Mouse (Mus musculus) liver, postnatal 0 days (tissue): Measurements from ENCODE around the gene Zfp207. TPM values are rescaled to one million over a fixed set of nuclear protein-coding genes. Genes with fewer than 3 reads are reported as not detected.
A peak's percentile ranks its signal among the peaks of the same experiment; 100 is the strongest.

Experiments
- ATAC-seq: fragments of 200-750 bp; cut with Nextera tagmentation; 2 replicates; pipeline ENCODE4 v1.8.0; 2017; ENCODE audit warnings: mild to moderate bottlenecking, moderate library complexity
- DNase-seq: peaks from one replicate; pipeline ENCODE4 v3.0.0-alpha.2; 2016
- H3K27ac ChIP-seq: fragments of 300-500 bp; sonication (generic); 2 replicates; pipeline ENCODE4 v1.5.1; 2014; ENCODE audit warnings: antibody characterized with exemption, moderate library complexity, mild to moderate bottlenecking, low read depth
- H3K27me3 ChIP-seq: fragments of 300-500 bp; sonication (generic); 2 replicates; pipeline ENCODE4 v1.6.1; 2014; ENCODE audit warnings: low read length, control low read depth, mixed read lengths; ENCODE audit not compliant: insufficient read depth
- H3K36me3 ChIP-seq: fragments of 300-500 bp; sonication (generic); replicated peaks from 2 replicates; pipeline ENCODE4 v1.6.1; 2014; ENCODE audit warnings: mild to moderate bottlenecking, control low read depth, low read length, moderate library complexity, mixed read lengths; ENCODE audit not compliant: insufficient read depth
- H3K4me1 ChIP-seq: fragments of 300-500 bp; sonication (generic); 2 replicates; pipeline ENCODE4 v1.6.1; 2014; ENCODE audit warnings: antibody characterized with exemption, mild to moderate bottlenecking, control low read depth; ENCODE audit not compliant: insufficient read depth
- H3K4me2 ChIP-seq: fragments of 300-500 bp; sonication (generic); 2 replicates; pipeline ENCODE4 v1.6.1; 2014; ENCODE audit warnings: low read depth, mild to moderate bottlenecking, low read length, moderate library complexity, mixed read lengths
- H3K4me3 ChIP-seq: fragments of 300-500 bp; sonication (generic); 2 replicates; pipeline ENCODE4 v1.5.1; 2014; ENCODE audit warnings: low read depth, low read length
- H3K9ac ChIP-seq: fragments of 300-500 bp; sonication (generic); replicated peaks from 2 replicates; pipeline ENCODE4 v1.6.1; 2014; ENCODE audit warnings: mild to moderate bottlenecking, moderate library complexity
- H3K9me3 ChIP-seq: fragments of 300-500 bp; sonication (generic); 2 replicates; pipeline ENCODE4 v1.6.1; 2016; ENCODE audit warnings: mild to moderate bottlenecking, control low read depth, low read length, mixed read lengths
- CTCF ChIP-seq: sonication (generic); IDR thresholded peaks from 2 replicates; pipeline ENCODE4 v1.5.1; 2016; ENCODE audit warnings: antibody characterized with exemption, low read depth
- EP300 ChIP-seq: IDR thresholded peaks from 2 replicates; pipeline ENCODE4 v1.6.1; 2016; ENCODE audit warnings: antibody characterized with exemption, low read depth, mild to moderate bottlenecking
- WGBS: fragments of 180-500 bp; shearing (Covaris S2); extraction: QIAGEN DNeasy Blood & Tissue Kit; methylation state at CpG from one replicate; pipeline ENCODE4 v1.1.7; 2014; ENCODE audit not compliant: insufficient replicate concordance; 5-methylcytosine and 5-hydroxymethylcytosine counted together
- polyA plus RNA-seq: library from polyadenylated mRNA; unstranded; fragments of >200 nt; fragmentation: Nextera tagmentation; extraction: Ambion mirVana; gene quantifications from 2 replicates; pipeline ENCODE4 v1.2.1, GENCODE M21; 2015

Gene Zfp207
- 68.9 and 71.6 TPM in 2 replicates for polyA plus RNA-seq

DNA sequence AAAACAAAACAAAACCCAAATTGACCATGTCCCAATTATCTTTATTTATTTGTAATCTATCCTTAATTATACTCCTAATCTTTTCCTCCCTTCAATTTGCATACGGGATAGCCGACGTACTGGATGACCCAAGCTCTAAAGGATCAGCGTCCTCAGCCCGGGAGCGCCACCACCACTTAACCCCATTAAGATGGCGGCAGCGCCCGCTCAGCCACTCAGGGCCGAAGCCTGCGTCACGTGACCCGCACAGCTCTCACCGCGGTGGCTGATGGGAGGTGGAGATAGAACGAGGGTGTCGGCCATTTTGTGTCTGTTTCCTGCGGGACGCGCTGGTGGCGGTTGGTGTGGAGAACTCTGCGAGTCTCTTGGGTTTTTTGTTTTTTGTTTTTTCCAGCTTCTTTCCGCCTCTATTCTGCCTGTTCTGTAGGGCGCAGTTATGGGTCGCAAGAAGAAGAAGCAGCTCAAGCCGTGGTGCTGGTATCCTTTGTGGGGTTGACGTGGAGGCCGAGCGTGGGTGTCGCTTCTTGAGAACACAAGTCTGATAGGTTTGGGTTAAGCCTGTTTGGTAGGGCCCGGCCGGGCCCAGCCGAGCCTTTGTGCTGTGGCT is at the start of gene Zfp207:
TSS of gene Zfp207 (plus strand) at position 261 of the 607 bp plus-strand sequence.
- H3K4me1 ChIP-seq = peaks cover 26% of the 10 kb centered on the region
- peak; percentile 98 for DNase-seq
- peak within 1 kb of the TSS; percentile 99 for H3K4me3 ChIP-seq
- peak within 1 kb of the TSS; percentile 76 for H3K4me2 ChIP-seq
- no peaks in the 10 kb centered on the region for H3K27me3 ChIP-seq
- peaks cover 21% of the 10 kb centered on the region for H3K36me3 ChIP-seq
- no peaks in the 10 kb centered on the region for H3K9me3 ChIP-seq
- TF ChIP-seq EP300 (no peak), CTCF (0 out of 2 replicates have a peak, but pooled peaks have one; percentile 15)
- peak within 1 kb of the TSS; percentile 98 for H3K27ac ChIP-seq
- ATAC-seq = peak; percentile 94
- H3K9ac ChIP-seq = peak within 1 kb of the TSS; percentile 100
- under 1% methylated on average over 33 of the region's 33 CpGs for WGBS

DNA sequence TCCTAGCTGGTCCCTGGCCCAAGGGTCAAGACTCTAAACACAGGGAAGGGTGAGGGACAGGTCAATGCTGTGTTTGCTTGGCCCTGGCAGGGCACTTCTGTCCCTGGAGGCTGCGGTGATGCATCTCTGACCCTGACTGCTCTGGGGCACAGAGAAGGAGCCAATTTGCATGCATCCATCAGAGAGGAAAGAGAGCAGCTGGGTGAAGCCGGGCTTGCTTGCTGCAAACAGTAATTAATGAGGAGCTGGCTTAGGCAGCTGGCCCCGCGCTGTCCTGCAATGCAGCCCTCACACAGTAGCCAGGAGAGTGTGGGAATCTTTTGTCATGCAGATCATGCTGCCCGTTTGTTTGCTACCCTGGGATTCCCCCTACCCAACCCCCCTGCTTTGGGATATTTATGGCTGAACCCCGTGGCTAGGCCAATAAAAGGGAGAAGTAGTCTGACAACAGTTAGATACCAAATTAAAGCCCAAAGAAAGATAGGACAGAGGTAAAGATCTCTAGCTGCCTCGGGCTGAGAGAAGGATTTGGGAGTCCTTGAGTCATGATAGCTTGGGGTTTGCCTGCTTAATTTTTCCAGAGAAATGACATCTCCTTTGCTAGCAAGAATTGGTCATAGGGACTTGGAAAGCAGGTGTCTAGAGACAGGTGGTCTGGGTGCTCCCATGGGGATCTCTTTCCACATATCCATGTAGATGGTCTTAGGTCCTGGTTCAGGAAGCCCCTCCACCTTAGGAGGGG is 47.3 kb upstream of the Zfp207 start:
- H3K4me3 ChIP-seq = no peak overlapping the region
- no peaks in the 10 kb centered on the region for H3K36me3 ChIP-seq
- WGBS = 16% methylated on average over 7 of the region's 7 CpGs
- H3K27me3 ChIP-seq = 0 out of 2 replicates have a peak, but pooled peaks cover 5% of the 10 kb centered on the region
- H3K9me3 ChIP-seq = no peaks in the 10 kb centered on the region
- no peaks in the 10 kb centered on the region for H3K4me1 ChIP-seq
- no peak overlapping the region for H3K4me2 ChIP-seq
- no peak for ATAC-seq
- no peak overlapping the region for H3K9ac ChIP-seq
- DNase-seq = no peak
- TF ChIP-seq CTCF = no peak
- no peak for TF ChIP-seq EP300
- no peak overlapping the region for H3K27ac ChIP-seq

DNA sequence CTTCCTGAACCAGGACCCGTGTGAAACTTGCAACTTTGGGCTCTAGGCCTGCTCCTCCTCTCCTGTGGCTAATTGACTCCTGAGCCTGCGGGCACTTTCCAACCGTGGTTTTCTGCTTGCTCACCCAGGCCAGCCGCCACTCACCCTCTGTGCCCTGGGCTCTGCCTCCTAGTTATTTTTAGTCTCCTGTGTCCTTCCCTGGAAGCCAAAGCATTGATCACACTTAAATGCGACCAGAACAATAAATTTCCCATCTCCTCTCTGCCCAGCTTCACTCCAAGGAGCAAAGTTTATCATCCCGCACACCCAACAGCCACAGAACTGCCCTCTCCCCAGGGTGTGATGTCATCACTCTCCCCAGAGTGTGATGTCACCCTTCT is 46.7 kb upstream of the Zfp207 start:
- no peak for TF ChIP-seq EP300
- TF ChIP-seq CTCF = no peak

DNA sequence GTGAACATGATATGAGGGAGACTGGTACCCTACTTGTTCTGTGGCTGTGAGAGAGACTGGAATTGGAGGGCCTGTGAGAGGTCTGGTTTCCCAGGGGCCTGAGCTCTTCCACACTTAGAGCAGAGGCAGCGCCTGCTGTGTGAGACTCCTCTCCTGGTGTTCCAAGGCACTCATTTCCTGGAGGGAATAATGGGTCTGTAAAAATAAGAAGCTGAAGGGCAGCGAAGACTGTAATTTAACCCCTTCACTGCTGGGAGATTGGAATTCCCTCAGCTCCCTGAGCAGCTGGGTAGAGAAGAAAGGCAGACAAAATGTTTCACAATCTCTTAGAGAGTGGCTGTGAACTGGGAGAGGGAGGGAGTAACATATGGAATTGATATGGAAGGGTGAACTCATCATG is 40.6 kb upstream of the Zfp207 start:
- ATAC-seq (no peak), DNase-seq (no peak)
- TF ChIP-seq CTCF (no peak), EP300 (no peak)

More for the DNA sequence above, 46.7 kb upstream of the Zfp207 start:
- no peak overlapping the region for H3K9ac ChIP-seq
- 19% methylated on average over 6 of the region's 6 CpGs for WGBS
- no peaks in the 10 kb centered on the region for H3K4me1 ChIP-seq
- no peak overlapping the region for H3K4me3 ChIP-seq
- no peak for DNase-seq
- no peak overlapping the region for H3K27ac ChIP-seq
- H3K27me3 ChIP-seq = 0 out of 2 replicates have a peak, but pooled peaks cover 5% of the 10 kb centered on the region
- no peak for ATAC-seq
- H3K36me3 ChIP-seq = no peaks in the 10 kb centered on the region
- no peaks in the 10 kb centered on the region for H3K9me3 ChIP-seq
- no peak overlapping the region for H3K4me2 ChIP-seq

DNA sequence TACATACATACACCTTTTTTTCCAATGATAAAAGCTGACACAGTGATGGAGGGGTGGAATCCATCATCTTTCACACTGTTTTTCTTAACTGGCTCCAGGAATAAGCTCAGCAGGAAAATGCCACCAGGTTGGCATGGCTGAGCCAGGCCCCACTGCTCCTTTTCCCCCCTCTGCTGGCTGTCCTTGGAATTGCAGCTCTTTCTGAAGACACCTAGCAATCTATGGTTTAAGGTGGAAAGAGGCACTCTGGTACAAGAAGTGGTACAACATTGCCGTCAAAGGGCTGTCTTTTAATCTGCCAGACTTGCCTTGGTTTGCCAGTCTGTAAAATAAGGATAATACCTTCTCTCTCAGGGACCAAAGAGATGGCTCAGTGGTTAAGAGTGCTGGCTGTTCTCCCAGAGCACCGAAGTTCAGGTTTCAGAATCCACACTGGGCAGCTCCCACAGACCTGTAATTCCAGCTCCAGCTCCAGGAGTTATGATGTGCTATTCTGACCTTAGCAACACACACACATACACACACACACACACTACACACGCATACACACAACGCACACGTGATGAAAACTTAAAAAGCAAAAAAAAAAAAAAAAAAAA is 31.1 kb upstream of the Zfp207 start:
- DNase-seq (peak; percentile 86), ATAC-seq (no peak)
- H3K36me3 ChIP-seq = no peaks in the 10 kb centered on the region
- H3K4me2 ChIP-seq = no peak overlapping the region
- H3K9me3 ChIP-seq = no peaks in the 10 kb centered on the region
- H3K4me1 ChIP-seq = no peaks in the 10 kb centered on the region
- no peaks in the 10 kb centered on the region for H3K27me3 ChIP-seq
- TF ChIP-seq CTCF (peak; percentile 95), EP300 (no peak)
- H3K27ac ChIP-seq = no peak overlapping the region
- H3K9ac ChIP-seq = no peak overlapping the region
- 67% methylated on average over 5 of the region's 5 CpGs for WGBS
- H3K4me3 ChIP-seq = no peak overlapping the region

More for the DNA sequence above, 40.6 kb upstream of the Zfp207 start:
- Histone ChIP-seq H3K9me3 (no peaks in the 10 kb centered on the region), H3K27ac (no peak overlapping the region), H3K27me3 (no peaks in the 10 kb centered on the region), H3K4me1 (no peaks in the 10 kb centered on the region), H3K4me3 (no peak overlapping the region), H3K4me2 (no peak overlapping the region), H3K9ac (no peak overlapping the region), H3K36me3 (no peaks in the 10 kb centered on the region)
- WGBS = 56% methylated on average over 2 of the region's 2 CpGs

DNA sequence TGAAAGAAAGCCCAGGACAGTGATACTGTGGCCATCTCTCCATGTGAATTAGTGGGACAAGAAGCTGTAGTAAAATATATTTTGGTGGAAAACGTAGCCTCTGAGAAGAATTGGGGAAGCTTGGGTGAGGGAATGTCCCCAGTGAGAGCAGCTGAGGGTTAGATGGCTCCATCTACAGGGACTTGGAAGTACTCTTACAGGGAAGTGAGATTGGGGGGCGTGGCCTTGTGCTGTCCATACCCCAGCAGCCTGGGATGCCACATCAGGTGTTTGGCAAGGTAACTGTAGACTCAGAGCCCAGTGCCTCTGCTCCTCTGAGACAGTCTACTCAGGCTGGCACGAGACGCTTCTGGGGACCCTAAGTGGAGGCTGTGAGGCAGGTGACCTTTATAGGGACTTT is 28.2 kb upstream of the Zfp207 start:
- no peak overlapping the region for H3K4me2 ChIP-seq
- no peaks in the 10 kb centered on the region for H3K27me3 ChIP-seq
- WGBS = 17% methylated on average over 4 of the region's 4 CpGs
- DNase-seq (peak; percentile 35), ATAC-seq (no peak)
- H3K4me1 ChIP-seq = no peaks in the 10 kb centered on the region
- no peak overlapping the region for H3K27ac ChIP-seq
- no peaks in the 10 kb centered on the region for H3K9me3 ChIP-seq
- no peak overlapping the region for H3K9ac ChIP-seq
- no peak for TF ChIP-seq EP300
- TF ChIP-seq CTCF = peak; percentile 41
- 0 out of 2 replicates have a peak, but pooled peaks cover 6% of the 10 kb centered on the region for H3K36me3 ChIP-seq
- H3K4me3 ChIP-seq = no peak overlapping the region
